Mouse (Mus musculus) hindbrain, embryonic 15.5 days (tissue): Measurements from ENCODE around the gene Ahcyl1. TPM values are rescaled to one million over a fixed set of nuclear protein-coding genes. Genes with fewer than 3 reads are reported as not detected.

Experiments used
- ATAC-seq: fragments of 200-750 bp; cut with Nextera tagmentation; 2 replicates; pipeline ENCODE4 v1.8.0; 2017; ENCODE audit warnings: low read depth, moderate number of reproducible peaks, moderate TSS enrichment; ENCODE audit not compliant: low FRiP score
- H3K27ac ChIP-seq: fragments of 300-500 bp; sonication (generic); replicated peaks from 2 replicates; pipeline ENCODE4 v1.5.1; 2015; ENCODE audit warnings: mild to moderate bottlenecking, inconsistent platforms
- H3K27me3 ChIP-seq: fragments of 300-500 bp; sonication (generic); 2 replicates; pipeline ENCODE4 v1.6.1; 2015; ENCODE audit warnings: control low read depth, inconsistent platforms
- H3K36me3 ChIP-seq: fragments of 300-500 bp; sonication (generic); 2 replicates; pipeline ENCODE4 v1.6.1; 2015; ENCODE audit warnings: control low read depth, inconsistent platforms
- H3K4me1 ChIP-seq: fragments of 300-500 bp; sonication (generic); replicated peaks from 2 replicates; pipeline ENCODE4 v1.6.1; 2015; ENCODE audit warnings: control low read depth, inconsistent platforms
- H3K4me2 ChIP-seq: fragments of 300-500 bp; sonication (generic); 2 replicates; pipeline ENCODE4 v1.6.1; 2015; ENCODE audit warnings: moderate library complexity, mild to moderate bottlenecking, inconsistent platforms
- H3K4me3 ChIP-seq: fragments of 300-500 bp; sonication (generic); 2 replicates; pipeline ENCODE4 v1.5.1; 2015; ENCODE audit warnings: mild to moderate bottlenecking, inconsistent platforms
- H3K9ac ChIP-seq: fragments of 300-500 bp; sonication (generic); 2 replicates; pipeline ENCODE4 v1.6.1; 2015; ENCODE audit warnings: inconsistent platforms
- H3K9me3 ChIP-seq: fragments of 300-500 bp; sonication (generic); 2 replicates; pipeline ENCODE4 v1.6.1; 2016; ENCODE audit warnings: control low read depth, inconsistent platforms
- WGBS: fragments of 180-500 bp; shearing (Covaris S2); methylation state at CpG from one replicate; pipeline ENCODE4 v1.1.7; 2015; 5-methylcytosine and 5-hydroxymethylcytosine counted together
- polyA plus RNA-seq: library from polyadenylated mRNA; unstranded; fragments of >200 nt; fragmentation: Nextera tagmentation; extraction: Ambion mirVana; gene quantifications from 2 replicates; pipeline ENCODE4 v1.2.1, GENCODE M21; 2015

Gene Ahcyl1
- polyA plus RNA-seq, 1 experiment from 2014 or later: 110 TPM

- WGBS: 96% methylated on average over 8 of the region's 8 CpGs
- H3K4me1 ChIP-seq: peaks cover 14% of the 10 kb centered on the region
- H3K4me2 ChIP-seq: no peak overlapping the region
- no peak overlapping the region for H3K4me3 ChIP-seq
- no peaks in the 10 kb centered on the region for H3K9me3 ChIP-seq
- peaks cover 65% of the 10 kb centered on the region for H3K36me3 ChIP-seq
- H3K27me3 ChIP-seq: no peaks in the 10 kb centered on the region
- no peak for ATAC-seq
- H3K9ac ChIP-seq: no peak overlapping the region
- H3K27ac ChIP-seq: no peak overlapping the region
These were observed 69.6 kb downstream of the Ahcyl1 start for GRCm38 (mm10) chr3:107626751-107627150.

- 90% methylated on average over 8 of the region's 8 CpGs for WGBS
- no peak for ATAC-seq
- peaks cover 13% of the 10 kb centered on the region for H3K4me1 ChIP-seq
- H3K4me3 ChIP-seq: no peak overlapping the region
- no peaks in the 10 kb centered on the region for H3K9me3 ChIP-seq
- H3K36me3 ChIP-seq: peaks cover 77% of the 10 kb centered on the region
- H3K9ac ChIP-seq: no peak overlapping the region
- H3K27ac ChIP-seq: no peak overlapping the region
- no peak overlapping the region for H3K4me2 ChIP-seq
- no peaks in the 10 kb centered on the region for H3K27me3 ChIP-seq
These were observed 70.8 kb downstream of the Ahcyl1 start for GRCm38 (mm10) chr3:107625536-107625935.

GRCm38 (mm10) chr3:107624424-107624823, 71.9 kb downstream of the Ahcyl1 start:
- no peak overlapping the region for H3K4me3 ChIP-seq
- H3K9ac ChIP-seq: no peak overlapping the region
- no peak for ATAC-seq
- H3K36me3 ChIP-seq: peaks cover 83% of the 10 kb centered on the region
- H3K4me1 ChIP-seq: peaks cover 2% of the 10 kb centered on the region
- no peak overlapping the region for H3K4me2 ChIP-seq
- H3K27ac ChIP-seq: no peak overlapping the region
- no peaks in the 10 kb centered on the region for H3K9me3 ChIP-seq
- whole genome bisulfite sequencing: 98% methylated on average over 8 of the region's 8 CpGs
- no peaks in the 10 kb centered on the region for H3K27me3 ChIP-seq

GRCm38 (mm10) chr3:107622537-107622936, 73.8 kb downstream of the Ahcyl1 start:
- Histone ChIP-seq H3K27me3 (no peaks in the 10 kb centered on the region), H3K27ac (no peak overlapping the region), H3K4me1 (no peaks in the 10 kb centered on the region), H3K4me3 (no peak overlapping the region), H3K9ac (no peak overlapping the region), H3K4me2 (no peak overlapping the region), H3K36me3 (peaks cover 95% of the 10 kb centered on the region), H3K9me3 (no peaks in the 10 kb centered on the region)
- WGBS: 95% methylated on average over 7 of the region's 7 CpGs
- no peak for ATAC-seq

- H3K36me3 ChIP-seq: peaks cover 95% of the 10 kb centered on the region
- no peak for ATAC-seq
- H3K9ac ChIP-seq: no peak overlapping the region
- H3K4me1 ChIP-seq: no peaks in the 10 kb centered on the region
- no peak overlapping the region for H3K4me2 ChIP-seq
- H3K9me3 ChIP-seq: no peaks in the 10 kb centered on the region
- no peak overlapping the region for H3K4me3 ChIP-seq
- H3K27me3 ChIP-seq: no peaks in the 10 kb centered on the region
- H3K27ac ChIP-seq: no peak overlapping the region
- 91% methylated on average over 21 of the region's 21 CpGs for WGBS
These were observed 74.9 kb downstream of the Ahcyl1 start for GRCm38 (mm10) chr3:107621286-107622075.

- H3K27ac ChIP-seq: no peak overlapping the region
- ATAC-seq: no peak
- no peaks in the 10 kb centered on the region for H3K27me3 ChIP-seq
- no peaks in the 10 kb centered on the region for H3K9me3 ChIP-seq
- H3K4me3 ChIP-seq: no peak overlapping the region
- WGBS: 87% methylated on average over 6 of the region's 6 CpGs
- H3K4me2 ChIP-seq: no peak overlapping the region
- H3K4me1 ChIP-seq: no peaks in the 10 kb centered on the region
- H3K9ac ChIP-seq: no peak overlapping the region
- H3K36me3 ChIP-seq: peaks cover 94% of the 10 kb centered on the region
These were observed 76.4 kb downstream of the Ahcyl1 start for GRCm38 (mm10) chr3:107619911-107620310.

- no peak for ATAC-seq
- WGBS: 95% methylated on average over 3 of the region's 3 CpGs
- no peaks in the 10 kb centered on the region for H3K27me3 ChIP-seq
- H3K9ac ChIP-seq: no peak overlapping the region
- H3K9me3 ChIP-seq: no peaks in the 10 kb centered on the region
- no peak overlapping the region for H3K27ac ChIP-seq
- H3K4me3 ChIP-seq: no peak overlapping the region
- H3K36me3 ChIP-seq: peaks cover 94% of the 10 kb centered on the region
- H3K4me1 ChIP-seq: no peaks in the 10 kb centered on the region
- H3K4me2 ChIP-seq: no peak overlapping the region
These were observed 78.6 kb downstream of the Ahcyl1 start for GRCm38 (mm10) chr3:107617800-107618199.

Other genes starting within 250 kb of the Ahcyl1 start
- 10.1 and 10.4 TPM in 2 replicates for gene Kcnc4, start 237.0 kb downstream of the Ahcyl1 start, polyA plus RNA-seq
- gene Slc6a17, start 178.5 kb downstream of the Ahcyl1 start, polyA plus RNA-seq: 16.4 and 19.7 TPM in 2 replicates
- gene Ubl4b, start 141.5 kb downstream of the Ahcyl1 start, polyA plus RNA-seq: not detected in 2 replicates
- gene Alx3, start 101.5 kb downstream of the Ahcyl1 start, polyA plus RNA-seq: 0.16 and 1.1 TPM in 2 replicates
- not detected in 2 replicates for gene Gm10961, start 65.2 kb downstream of the Ahcyl1 start, polyA plus RNA-seq
- gene Strip1, start 64.9 kb downstream of the Ahcyl1 start, polyA plus RNA-seq: 141 and 157 TPM in 2 replicates
- 7.9 and 8.3 TPM in 2 replicates for gene Csf1, start 63.9 kb upstream of the Ahcyl1 start, polyA plus RNA-seq
- gene Eps8l3, start 180.7 kb upstream of the Ahcyl1 start, polyA plus RNA-seq: 0.13 TPM in 1 of 2 replicates, not detected in the other
- 248 and 252 TPM in 2 replicates for gene Gstm5, start 199.3 kb upstream of the Ahcyl1 start, polyA plus RNA-seq
- gene Gstm7, start 235.3 kb upstream of the Ahcyl1 start, polyA plus RNA-seq: 48.0 and 52.9 TPM in 2 replicates
- 7.9 and 8.9 TPM in 2 replicates for gene Gstm6, start 247.2 kb upstream of the Ahcyl1 start, polyA plus RNA-seq